Mouse (Mus musculus) heart, adult 2 months (tissue): ENCODE measurements at regions not wholly inside any gene's neighbourhood (a gene's known extent, or its start where the extent isn't known, plus 50 kb on each side); places are given as distances from the start of the nearest gene placed in this dataset.

Experiments
- CTCF ChIP-seq: fragments of 200-600 bp; IDR thresholded peaks from 2 replicates; pipeline ENCODE4 v1.8.1; 2022; ENCODE audit warnings: antibody characterized with exemption, mild to moderate bottlenecking, moderate library complexity
- EP300 ChIP-seq: fragments of 200-500 bp; IDR thresholded peaks from 2 replicates; pipeline ENCODE4 v1.6.1; 2011; ENCODE audit warnings: low read depth, low read length, control low read depth; ENCODE audit not compliant: insufficient read depth
- POLR2A ChIP-seq: fragments of 200-500 bp; IDR thresholded peaks from 2 replicates; pipeline ENCODE4 v1.6.1; 2011; ENCODE audit warnings: mild to moderate bottlenecking, low read depth, low read length, control low read depth; ENCODE audit not compliant: insufficient read depth

GRCm38 (mm10) chr10:98678234-98678633, 236.0 kb upstream of the Atp2b1 start:
- TF ChIP-seq POLR2A (no peak), CTCF (no peak), EP300 (no peak)
